Mouse (Mus musculus) bone marrow, adult 2 months (tissue): ENCODE results near the gene Gm5741. TPM values are rescaled to one million over a fixed set of nuclear protein-coding genes. Genes with fewer than 3 reads are reported as not detected.

Experiments used
- H3K27ac ChIP-seq: fragments of 200-500 bp; 2 replicates; pipeline ENCODE4 v1.5.1; 2012; ENCODE audit warnings: low read depth, mild to moderate bottlenecking, control low read depth, inconsistent platforms, low read length; ENCODE audit not compliant: control insufficient read depth, poor library complexity, insufficient read depth
- H3K4me1 ChIP-seq: fragments of 200-500 bp; 2 replicates; pipeline ENCODE4 v1.6.1; 2011; ENCODE audit warnings: low read length; ENCODE audit not compliant: control insufficient read depth, insufficient read depth
- H3K4me3 ChIP-seq: fragments of 200-500 bp; replicated peaks from 2 replicates; pipeline ENCODE3; 2011; ENCODE audit warnings: mild to moderate bottlenecking, low read depth, low read length, control low read depth; ENCODE audit not compliant: control insufficient read depth
- CTCF ChIP-seq: fragments of 200-500 bp; IDR thresholded peaks from 2 replicates; pipeline ENCODE4 v1.5.1; 2011; ENCODE audit warnings: low read length, control low read depth; ENCODE audit not compliant: control insufficient read depth, insufficient read depth
- POLR2A ChIP-seq: fragments of 200-500 bp; IDR thresholded peaks from 2 replicates; pipeline ENCODE4 v1.6.1; 2011; ENCODE audit warnings: low read depth, mild to moderate bottlenecking, control low read depth, low read length, borderline replicate concordance; ENCODE audit not compliant: control insufficient read depth
- whole genome bisulfite sequencing: fragments of 180-500 bp; shearing (Covaris S2); methylation state at CpG from one replicate; pipeline ENCODE4 v1.1.7; 2018; 5-methylcytosine and 5-hydroxymethylcytosine counted together
- polyA plus RNA-seq: library from polyadenylated mRNA; stranded (reverse); fragments of >200 nt; gene quantifications from 2 replicates; pipeline ENCODE4 v1.2.4, GENCODE M21; 2011; ENCODE audit warnings: low replicate concordance; ENCODE audit not compliant: missing spikeins, insufficient read depth, insufficient read length

Gm5741 gene
- polyA plus RNA-seq, 1 experiment, result not detected

GRCm38 (mm10) chr8:85021514-85022055 lies 46.2 kb downstream of the Gm5741 start:
- H3K4me3 ChIP-seq, result no peak overlapping the region
- H3K27ac ChIP-seq, result no peak overlapping the region
- 95% methylated on average over 3 of the region's 3 CpGs for WGBS
- peaks cover 2% of the 10 kb centered on the region for H3K4me1 ChIP-seq
- TF ChIP-seq POLR2A (no peak), CTCF (no peak)

Other genes starting within 250 kb of the Gm5741 start
- gene Dand5, start 245.2 kb downstream of the Gm5741 start, polyA plus RNA-seq, result 2.2 and 3.3 TPM in 2 replicates
- gene Gadd45gip1, start 236.5 kb downstream of the Gm5741 start, polyA plus RNA-seq, result 9.2 and 20.5 TPM in 2 replicates
- gene Rad23a, start 227.3 kb downstream of the Gm5741 start, polyA plus RNA-seq, result 169 and 222 TPM in 2 replicates
- 342 and 475 TPM in 2 replicates for gene Calr, start 221.0 kb downstream of the Gm5741 start, polyA plus RNA-seq
- gene Farsa, start 211.0 kb downstream of the Gm5741 start, polyA plus RNA-seq, result 36.6 and 59.1 TPM in 2 replicates
- gene Syce2, start 195.9 kb downstream of the Gm5741 start, polyA plus RNA-seq, result 32.6 and 36.7 TPM in 2 replicates
- gene Gcdh, start 174.1 kb downstream of the Gm5741 start, polyA plus RNA-seq, result 19.1 and 33.0 TPM in 2 replicates
- gene Klf1, start 166.1 kb downstream of the Gm5741 start, polyA plus RNA-seq, result 142 and 168 TPM in 2 replicates
- 35.0 and 54.0 TPM in 2 replicates for gene Dnase2a, start 159.4 kb downstream of the Gm5741 start, polyA plus RNA-seq
- gene Mast1, start 130.6 kb downstream of the Gm5741 start, polyA plus RNA-seq, result not detected in 2 replicates
- not detected in 2 replicates for gene Rtbdn, start 121.0 kb downstream of the Gm5741 start, polyA plus RNA-seq
- gene Gm49661, start 98.5 kb downstream of the Gm5741 start, polyA plus RNA-seq, result not detected in 2 replicates
- 1,113 and 1,804 TPM in 2 replicates for gene Prdx2, start 98.4 kb downstream of the Gm5741 start, polyA plus RNA-seq
- 40.8 and 54.9 TPM in 2 replicates for gene Rnaseh2a, start 98.2 kb downstream of the Gm5741 start, polyA plus RNA-seq
- 11.1 and 18.4 TPM in 2 replicates for gene Junb, start 89.3 kb downstream of the Gm5741 start, polyA plus RNA-seq
- 3.5 and 7.3 TPM in 2 replicates for gene Hook2, start 77.4 kb downstream of the Gm5741 start, polyA plus RNA-seq
- gene Best2, start 53.5 kb downstream of the Gm5741 start, polyA plus RNA-seq, result not detected in 2 replicates
- gene Asna1, start 42.7 kb downstream of the Gm5741 start, polyA plus RNA-seq, result 20.7 and 46.6 TPM in 2 replicates
- 240 and 300 TPM in 2 replicates for gene Trir, start 41.2 kb downstream of the Gm5741 start, polyA plus RNA-seq
- gene Tnpo2, start 31.1 kb downstream of the Gm5741 start, polyA plus RNA-seq, result 35.5 and 49.9 TPM in 2 replicates
- 4.1 and 14.3 TPM in 2 replicates for gene Fbxw9, start 7.9 kb downstream of the Gm5741 start, polyA plus RNA-seq
- gene Dhps, start 3.8 kb upstream of the Gm5741 start, polyA plus RNA-seq, result 31.0 and 39.6 TPM in 2 replicates
- gene Wdr83os, start 12.8 kb upstream of the Gm5741 start, polyA plus RNA-seq, result 26.9 and 42.0 TPM in 2 replicates
- gene Wdr83, start 13.3 kb upstream of the Gm5741 start, polyA plus RNA-seq, result 57.4 and 100 TPM in 2 replicates
- 19.2 and 64.3 TPM in 2 replicates for gene Man2b1, start 15.3 kb upstream of the Gm5741 start, polyA plus RNA-seq
- not detected in 2 replicates for gene Zfp791, start 55.1 kb upstream of the Gm5741 start, polyA plus RNA-seq
- not detected in 2 replicates for gene Cks1brt, start 83.9 kb upstream of the Gm5741 start, polyA plus RNA-seq
- not detected in 2 replicates for gene Olfr371, start 158.0 kb upstream of the Gm5741 start, polyA plus RNA-seq
- 58.9 and 65.2 TPM in 2 replicates for gene Orc6, start 231.7 kb upstream of the Gm5741 start, polyA plus RNA-seq
- 22.3 and 37.8 TPM in 2 replicates for gene Vps35, start 231.8 kb upstream of the Gm5741 start, polyA plus RNA-seq